Mouse (Mus musculus): ENCODE data around the gene Chaf1a. TPM values are rescaled to one million over a fixed set of nuclear protein-coding genes. Genes with fewer than 3 reads are reported as not detected.

The Chaf1a gene
- total and polyA plus RNA-seq, 3 experiments: 49.5 to 116 TPM; not detected in 1

- H3K9ac ChIP-seq (ENCODE audit: control insufficient read depth, low read depth, low read length, poor library complexity, severe bottlenecking): no peak within 1 kb of the TSS
- DNase-seq (ENCODE audit: low read depth, low spot score): peak; percentile 71
- no peaks in the 10 kb centered on the region for H3K9me3 ChIP-seq (replicated peaks; ENCODE audit: insufficient read depth, low read length)
- no peaks in the 10 kb centered on the region for H3K79me2 ChIP-seq (ENCODE audit: control insufficient read depth, insufficient read depth, low read length, poor library complexity)
- no peak within 1 kb of the TSS for H3K4me3 ChIP-seq (ENCODE audit: control insufficient read depth in 1 of 2, insufficient read depth in 1 of 2, low read depth in 2 of 2, low read length in 2 of 2)
- no peaks in the 10 kb centered on the region for H3K27me3 ChIP-seq (ENCODE audit: control insufficient read depth in 1 of 2, insufficient read depth in 2 of 2, low read length in 2 of 2)
- H3K36me3 ChIP-seq (ENCODE audit: control insufficient read depth in 1 of 2, insufficient read depth in 2 of 2, low read length in 2 of 2): peaks cover 0 to 8% of the 10 kb centered on the region in 2 experiments; a peak in 2 of 4 replicates
- no peak for TF ChIP-seq SMC3 (IDR thresholded peaks at IDR 0.05; ENCODE audit: low read depth, low read length)
- TF ChIP-seq ZNF384 (IDR thresholded peaks at IDR 0.05; ENCODE audit: low read depth, low read length): no peak
- no peak for TF ChIP-seq USF1 (IDR thresholded peaks at IDR 0.05; ENCODE audit: low read depth, low read length)
- TF ChIP-seq CHD1 (IDR thresholded peaks at IDR 0.05; ENCODE audit: low read depth, low read length): no peak
- no peak for TF ChIP-seq POLR2A (IDR thresholded peaks at IDR 0.05; ENCODE audit: control insufficient read depth in 1 of 2, insufficient read depth in 1 of 2, low read depth in 1 of 2, low read length in 2 of 2, poor library complexity in 1 of 2)
- no peak for TF ChIP-seq ZMIZ1 (IDR thresholded peaks at IDR 0.05; ENCODE audit: low read depth, low read length)
- no peak for TF ChIP-seq EP300 (IDR thresholded peaks at IDR 0.05; ENCODE audit: low read depth in 1 of 2, low read length in 2 of 2)
- no peak for TF ChIP-seq MAX (IDR thresholded peaks at IDR 0.05; ENCODE audit: low read length)
- no peak for TF ChIP-seq TCF12 (IDR thresholded peaks at IDR 0.05; ENCODE audit: low read depth, low read length)
- no peak for TF ChIP-seq KAT2A (conservative IDR thresholded peaks at IDR 0.05; ENCODE audit: low read depth, low read length)
- H3K4me1 ChIP-seq (ENCODE audit: control insufficient read depth in 1 of 2, insufficient read depth in 2 of 2, low read length in 2 of 2): peaks cover 0 to 16% of the 10 kb centered on the region in 2 experiments; a peak in 2 of 4 replicates
- H3K27ac ChIP-seq (ENCODE audit: control insufficient read depth, low read depth, low read length): no peak within 1 kb of the TSS
These were observed 34.7 kb upstream of the Chaf1a start, which contains the start of the genes Stap2 and Mpnd for GRCm38 (mm10) chr17:56005415-56006061. Gene Stap2, minus strand, starts transcription at chr17:56005584. Gene Mpnd, plus strand, starts transcription at chr17:56005711.

- DNase-seq (ENCODE audit: low read depth, low spot score): no peak
- no peak overlapping the region for H3K27ac ChIP-seq (ENCODE audit: control insufficient read depth, low read depth, low read length)
- H3K27me3 ChIP-seq (ENCODE audit: control insufficient read depth in 1 of 2, insufficient read depth in 2 of 2, low read length in 2 of 2): no peaks in the 10 kb centered on the region
- no peaks in the 10 kb centered on the region for H3K9me3 ChIP-seq (replicated peaks; ENCODE audit: insufficient read depth, low read length)
- peaks cover 0 to 17% of the 10 kb centered on the region in 2 experiments; a peak in 2 of 4 replicates for H3K4me1 ChIP-seq (ENCODE audit: control insufficient read depth in 1 of 2, insufficient read depth in 2 of 2, low read length in 2 of 2)
- no peak overlapping the region for H3K4me3 ChIP-seq (ENCODE audit: control insufficient read depth in 1 of 2, insufficient read depth in 1 of 2, low read depth in 2 of 2, low read length in 2 of 2)
- no peak for TF ChIP-seq NELFE (IDR thresholded peaks at IDR 0.05; ENCODE audit: low read depth, low read length)
- TF ChIP-seq ZKSCAN1 (IDR thresholded peaks at IDR 0.05; ENCODE audit: low read depth, low read length): no peak
- TF ChIP-seq NRF1 (IDR thresholded peaks at IDR 0.05; ENCODE audit: insufficient read depth, low read depth, low read length, poor library complexity, severe bottlenecking): no peak
- TF ChIP-seq MAZ (IDR thresholded peaks at IDR 0.05; ENCODE audit: low read depth, low read length): no peak
- no peak for TF ChIP-seq POLR2AphosphoS2 (IDR thresholded peaks at IDR 0.05; ENCODE audit: low read length)
- TF ChIP-seq UBTF (IDR thresholded peaks at IDR 0.05; ENCODE audit: borderline replicate concordance, insufficient read depth, low read depth, low read length): no peak
- TF ChIP-seq POLR2A (IDR thresholded peaks at IDR 0.05; ENCODE audit: control insufficient read depth in 1 of 2, insufficient read depth in 1 of 2, low read depth in 1 of 2, low read length in 2 of 2, poor library complexity in 1 of 2): no peak
- TF ChIP-seq MEF2A (IDR thresholded peaks at IDR 0.05; ENCODE audit: extremely low read depth, insufficient replicate concordance, low read depth, low read length, poor library complexity, severe bottlenecking): no peak
- TF ChIP-seq RCOR1 (IDR thresholded peaks at IDR 0.05; ENCODE audit: low read depth, low read length): no peak
- no peak for TF ChIP-seq ZNF384 (IDR thresholded peaks at IDR 0.05; ENCODE audit: low read depth, low read length)
- TF ChIP-seq ELF1 (IDR thresholded peaks at IDR 0.05; ENCODE audit: low read depth, low read length): no peak
- TF ChIP-seq SIN3A (IDR thresholded peaks at IDR 0.05; ENCODE audit: low read length): no peak
- TF ChIP-seq TAL1 (IDR thresholded peaks at IDR 0.05; ENCODE audit: low read length): no peak
- no peak for TF ChIP-seq BHLHE40 (IDR thresholded peaks at IDR 0.05; ENCODE audit: borderline replicate concordance, low read depth, low read length)
- no peak for TF ChIP-seq SMC3 (IDR thresholded peaks at IDR 0.05; ENCODE audit: low read depth, low read length)
- TF ChIP-seq ETS1 (IDR thresholded peaks at IDR 0.05; ENCODE audit: low read depth, low read length): no peak
- no peak for TF ChIP-seq KAT2A (conservative IDR thresholded peaks at IDR 0.05; ENCODE audit: low read depth, low read length)
- TF ChIP-seq RAD21 (IDR thresholded peaks at IDR 0.05; ENCODE audit: low read depth, low read length): no peak
- no peaks in the 10 kb centered on the region for H3K79me2 ChIP-seq (ENCODE audit: control insufficient read depth, insufficient read depth, low read length, poor library complexity)
- peaks cover 0 to 8% of the 10 kb centered on the region in 2 experiments; a peak in 2 of 4 replicates for H3K36me3 ChIP-seq (ENCODE audit: control insufficient read depth in 1 of 2, insufficient read depth in 2 of 2, low read length in 2 of 2)
- no peak overlapping the region for H3K9ac ChIP-seq (ENCODE audit: control insufficient read depth, low read depth, low read length, poor library complexity, severe bottlenecking)
These were observed 33.3 kb upstream of the Chaf1a start for GRCm38 (mm10) chr17:56006956-56007355.

Data from MEL (cell line).